Mouse (Mus musculus) monocyte, adult 5-6 weeks (primary cell): ENCODE measurements around the gene Ipo13. TPM values are rescaled to one million over a fixed set of nuclear protein-coding genes. Genes with fewer than 3 reads are reported as not detected.

Experiments
- ATAC-seq: fragments of 153-309, 156-312 bp; replicated peaks from 2 replicates; pipeline ENCODE4 v1.8.0; 2017; ENCODE audit warnings: mild to moderate bottlenecking; ENCODE audit not compliant: low TSS enrichment, insufficient number of reproducible peaks, severe bottlenecking, poor library complexity, low FRiP score
- total RNA-seq: library from RNA; stranded (forward); fragments of 200-1000, 200-491, 200-594 nt; gene quantifications from 3 replicates; pipeline ENCODE4 v1.2.3, GENCODE M21; 2017

Gene Ipo13
- total RNA-seq, 1 experiment from 2014 or later, result 7.5 TPM

DNA sequence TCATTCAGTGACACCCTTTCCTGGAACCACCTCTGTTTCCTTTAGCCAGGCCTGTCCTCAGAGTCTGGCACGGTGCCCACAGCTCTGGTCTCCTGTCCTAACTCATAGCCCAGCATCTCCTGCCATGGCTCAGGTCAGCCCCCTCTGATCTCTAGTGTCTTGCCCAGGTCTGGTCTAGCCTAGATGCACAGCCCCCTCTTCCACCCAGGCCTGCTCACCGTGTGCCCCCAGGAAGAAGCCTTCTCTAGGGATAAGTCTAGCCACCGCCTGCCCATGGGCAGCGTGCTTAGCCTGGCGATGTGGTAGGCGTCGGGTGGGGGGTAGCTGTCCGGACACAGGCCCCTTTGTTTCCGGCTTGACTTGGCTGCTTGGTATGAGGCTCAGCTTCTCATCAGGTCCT lies 59.7 kb downstream of the Ipo13 start:
- ATAC-seq, result no peak

DNA sequence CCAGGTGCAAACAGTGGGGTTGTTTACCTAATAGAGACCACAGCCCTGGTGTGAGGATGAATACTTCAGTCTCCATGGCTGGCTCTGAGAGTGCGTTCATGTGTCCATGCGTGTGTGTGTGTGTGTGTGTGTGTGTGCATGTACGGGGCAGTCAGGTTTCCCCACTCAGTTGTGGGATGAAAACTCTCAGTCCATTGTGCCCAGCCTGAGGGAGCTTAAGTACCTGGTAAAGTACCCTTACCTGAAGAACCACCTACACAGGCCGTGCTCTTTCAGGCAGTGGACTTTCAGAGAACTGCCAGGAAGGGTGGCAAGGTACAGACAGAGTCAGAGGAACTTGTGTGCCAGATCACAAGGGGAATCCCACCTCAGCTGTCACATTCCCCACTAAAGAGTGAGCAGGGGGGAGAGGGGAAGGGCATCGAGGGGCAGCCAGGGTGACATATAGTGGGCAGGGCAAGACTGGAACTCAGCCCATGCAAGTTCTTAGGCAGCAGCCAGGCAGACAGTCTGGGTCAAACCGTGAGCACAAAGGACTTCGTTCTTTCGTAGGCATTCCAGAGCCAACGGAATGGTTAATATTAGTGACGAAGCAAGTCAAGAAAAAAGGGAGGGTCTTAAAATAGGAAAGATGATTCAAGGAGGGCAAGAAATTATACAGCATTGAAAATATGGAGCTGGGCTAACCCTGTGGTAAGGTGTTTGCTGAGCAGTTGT lies 62.5 kb downstream of the Ipo13 start:
- ATAC-seq, result no peak

DNA sequence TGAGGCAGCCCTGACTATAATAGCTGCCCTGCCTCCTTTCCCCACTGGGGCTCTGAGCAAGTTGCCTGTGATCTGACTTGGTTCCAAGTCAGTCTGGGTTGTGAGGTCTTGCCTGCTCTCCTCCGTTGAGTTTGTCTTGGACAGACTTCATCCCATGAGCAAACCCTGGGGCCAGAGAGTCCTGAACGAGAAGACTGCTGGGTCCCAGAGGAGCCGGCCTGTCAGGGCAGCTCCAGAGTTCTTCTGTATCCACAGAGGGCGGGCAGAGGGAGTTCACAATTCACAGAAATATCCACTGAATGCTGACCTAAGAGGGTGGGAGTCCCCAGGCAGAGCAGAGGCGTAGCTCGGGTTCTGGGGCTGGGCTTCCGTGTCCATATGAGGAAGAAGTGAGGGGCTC lies 63.9 kb downstream of the Ipo13 start:
- no peak for ATAC-seq

DNA sequence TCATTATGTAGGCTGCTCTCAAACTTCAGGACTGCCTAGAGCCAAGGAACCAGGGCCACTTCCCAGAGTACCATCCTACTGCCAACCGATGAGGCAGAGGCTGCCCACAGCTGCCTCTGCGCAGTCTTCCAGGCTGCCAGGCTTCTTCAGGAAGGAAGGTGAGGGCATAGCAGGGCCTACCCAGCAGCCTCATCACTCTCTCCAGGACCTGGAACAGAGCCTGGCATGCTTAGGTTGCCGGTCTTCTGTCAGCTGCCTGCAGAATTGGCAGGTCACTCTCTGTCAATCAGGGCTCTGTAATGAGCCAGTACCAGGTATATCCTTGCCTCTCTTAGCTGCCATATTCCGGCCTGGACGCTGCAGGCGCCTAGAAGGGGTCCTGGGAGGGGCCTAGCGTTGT lies 64.6 kb downstream of the Ipo13 start:
- ATAC-seq, result no peak

DNA sequence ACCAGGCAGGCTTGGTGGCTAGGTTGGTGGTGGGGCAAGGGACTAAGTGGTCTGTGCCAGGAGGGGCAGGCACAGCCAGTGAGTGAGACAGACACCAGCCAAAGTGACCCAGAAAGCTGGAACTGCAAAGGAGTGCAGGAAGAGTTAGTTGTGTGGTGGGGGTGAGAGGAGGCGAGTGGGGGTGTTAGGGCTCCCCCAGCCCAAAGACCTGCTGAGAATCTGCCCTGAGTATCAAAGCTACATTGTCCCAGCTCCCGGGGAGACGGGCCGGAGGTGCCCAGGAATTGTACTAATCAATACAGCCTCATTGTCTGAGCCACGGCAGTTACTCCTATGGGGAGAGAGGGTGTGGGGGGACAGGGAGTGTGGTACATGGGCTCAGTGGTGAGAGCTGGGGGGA lies 65.3 kb downstream of the Ipo13 start:
- ATAC-seq, result no peak

DNA sequence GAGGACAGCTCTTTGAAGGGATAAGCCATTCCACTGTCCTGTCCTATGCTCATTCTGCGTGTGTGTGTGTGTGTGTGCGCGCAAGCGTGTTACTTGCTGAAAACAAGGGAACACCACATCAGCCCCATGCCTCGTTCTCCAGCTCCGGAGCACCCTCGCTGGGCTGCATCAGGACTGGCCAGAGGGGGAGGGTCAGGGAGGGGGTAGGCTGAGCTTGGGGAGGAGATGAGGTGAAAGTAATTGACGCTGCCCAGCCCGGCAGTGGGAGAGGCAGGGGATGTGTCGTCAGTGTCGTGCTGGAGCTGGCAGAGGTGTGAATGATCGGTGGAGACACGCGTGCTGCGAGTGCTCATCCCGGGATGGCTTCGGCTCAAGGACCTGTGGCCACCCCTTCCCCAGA lies 65.7 kb downstream of the Ipo13 start:
- ATAC-seq, result no peak

DNA sequence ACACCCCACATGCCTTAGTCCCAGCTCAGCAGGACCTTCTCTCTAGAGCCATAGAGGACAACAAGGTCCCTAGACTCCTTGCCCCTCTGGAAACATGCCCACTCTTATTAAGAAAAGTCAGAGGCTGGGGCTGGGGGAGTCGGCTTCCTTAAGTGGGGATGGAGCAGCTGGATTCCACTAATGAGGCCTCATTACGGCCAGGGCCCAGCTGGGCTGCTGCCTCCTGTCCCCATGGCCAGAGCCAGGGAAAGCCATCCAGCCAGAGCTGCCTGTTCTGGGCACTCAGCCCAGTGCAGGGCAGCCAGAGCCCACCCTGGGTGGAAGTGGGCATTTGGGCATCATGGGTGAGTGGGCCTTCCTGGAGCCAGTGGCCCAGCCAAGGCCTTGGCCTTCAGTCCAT lies 67.8 kb downstream of the Ipo13 start:
- ATAC-seq, result no peak

DNA sequence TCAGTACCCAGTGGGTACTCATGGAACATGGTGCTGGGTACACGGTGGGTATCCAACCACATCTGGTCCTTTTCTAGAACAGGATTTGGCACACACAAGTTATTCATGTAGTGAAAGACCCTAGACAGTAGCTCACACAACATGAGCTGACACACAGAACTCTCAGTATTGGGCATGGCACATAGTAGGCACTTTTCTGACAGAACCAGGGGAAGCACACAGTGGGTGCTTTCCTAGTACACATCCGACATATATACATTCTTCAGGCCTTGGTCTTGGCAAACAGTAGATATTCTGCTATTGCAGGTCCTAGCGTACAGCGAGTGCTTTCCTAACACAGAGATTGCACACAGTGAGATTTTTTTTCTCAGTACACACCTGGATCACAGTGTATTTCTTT lies 68.5 kb downstream of the Ipo13 start:
- no peak for ATAC-seq

DNA sequence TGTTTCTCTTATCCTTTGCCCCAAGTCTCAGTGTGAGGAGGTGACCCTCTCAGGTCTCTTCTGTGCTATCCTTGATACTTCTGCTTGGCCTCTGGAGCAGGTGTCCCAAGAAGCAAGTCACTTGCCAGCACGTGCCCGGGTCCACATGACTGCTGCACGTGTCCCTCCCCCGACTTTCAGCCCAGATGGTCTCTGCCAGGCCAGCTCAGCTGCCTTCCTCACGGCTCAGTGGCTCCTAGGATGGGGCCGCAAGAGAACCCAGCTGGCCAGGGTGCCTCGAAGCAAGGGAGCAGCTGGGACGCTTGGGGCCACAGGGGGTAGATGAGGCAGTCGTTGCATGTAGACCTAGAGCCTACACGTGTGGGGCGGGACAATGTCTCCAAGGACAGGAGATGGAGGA lies 69.5 kb downstream of the Ipo13 start:
- ATAC-seq, result no peak

Other genes starting within 250 kb of the Ipo13 start
- gene Dmap1, start 232.7 kb downstream of the Ipo13 start, total RNA-seq, result 18.1 to 30.9 TPM (median 23.9 TPM) in 3 replicates
- gene Gm12845, start 190.6 kb downstream of the Ipo13 start, total RNA-seq, result not detected in 3 replicates
- not detected in 3 replicates for gene Klf17, start 149.4 kb downstream of the Ipo13 start, total RNA-seq
- gene Slc6a9, start 80.5 kb downstream of the Ipo13 start, total RNA-seq, result 1.8 to 2.8 TPM in 2 of 3 replicates, not detected in the other
- not detected in 3 replicates for gene Ccdc24, start 42.4 kb downstream of the Ipo13 start, total RNA-seq
- not detected in 3 replicates for gene B4galt2, start 31.5 kb downstream of the Ipo13 start, total RNA-seq
- gene Atp6v0b, start 27.7 kb downstream of the Ipo13 start, total RNA-seq, result 121 to 188 TPM (median 178 TPM) in 3 replicates
- gene Dph2, start 23.0 kb downstream of the Ipo13 start, total RNA-seq, result 2.1 to 15.0 TPM (median 4.2 TPM) in 3 replicates
- not detected in 3 replicates for gene Artn, start 14.8 kb upstream of the Ipo13 start, total RNA-seq
- gene St3gal3, start 219.9 kb upstream of the Ipo13 start, total RNA-seq, result 2.3 to 4.7 TPM (median 3.3 TPM) in 3 replicates